Mouse (Mus musculus) forebrain, embryonic 10.5 days (tissue): Measurements from ENCODE around the gene Ak5. TPM values are rescaled to one million over a fixed set of nuclear protein-coding genes. Genes with fewer than 3 reads are reported as not detected.

Experiments
- DNase-seq: peaks from one replicate; pipeline ENCODE4 v3.0.0-alpha.2; 2017; ENCODE audit warnings: low spot score; ENCODE audit errors: extremely low spot score
- H3K27ac ChIP-seq: fragments of 300-500 bp; sonication (generic); 2 replicates; pipeline ENCODE4 v1.5.1; 2016; ENCODE audit warnings: mild to moderate bottlenecking
- H3K27me3 ChIP-seq: fragments of 300-500 bp; sonication (generic); 2 replicates; pipeline ENCODE4 v1.6.1; 2016; ENCODE audit warnings: mild to moderate bottlenecking; ENCODE audit not compliant: poor library complexity, severe bottlenecking
- H3K36me3 ChIP-seq: fragments of 300-500 bp; sonication (generic); replicated peaks from 2 replicates; pipeline ENCODE4 v1.6.1; 2016; ENCODE audit warnings: mild to moderate bottlenecking, moderate library complexity
- H3K4me1 ChIP-seq: fragments of 300-500 bp; sonication (generic); 2 replicates; pipeline ENCODE4 v1.6.1; 2016
- H3K4me3 ChIP-seq: fragments of 300-500 bp; sonication (generic); 2 replicates; pipeline ENCODE4 v1.5.1; 2016; ENCODE audit warnings: mild to moderate bottlenecking, moderate library complexity
- H3K9me3 ChIP-seq: fragments of 300-500 bp; sonication (generic); 2 replicates; pipeline ENCODE4 v1.6.1; 2016; ENCODE audit warnings: mild to moderate bottlenecking, moderate library complexity
- WGBS: fragments of 180-500 bp; shearing (Covaris S2); methylation state at CpG from one replicate; pipeline ENCODE4 v1.1.7; 2016; 5-methylcytosine and 5-hydroxymethylcytosine counted together
- polyA plus RNA-seq: library from polyadenylated mRNA; unstranded; fragments of >200 nt; fragmentation: Nextera tagmentation; extraction: Ambion mirVana; gene quantifications from 2 replicates; pipeline ENCODE4 v1.2.1, GENCODE M21; 2016

Gene Ak5
- polyA plus RNA-seq, 1 experiment from 2014 or later, result 0.41 TPM

DNA sequence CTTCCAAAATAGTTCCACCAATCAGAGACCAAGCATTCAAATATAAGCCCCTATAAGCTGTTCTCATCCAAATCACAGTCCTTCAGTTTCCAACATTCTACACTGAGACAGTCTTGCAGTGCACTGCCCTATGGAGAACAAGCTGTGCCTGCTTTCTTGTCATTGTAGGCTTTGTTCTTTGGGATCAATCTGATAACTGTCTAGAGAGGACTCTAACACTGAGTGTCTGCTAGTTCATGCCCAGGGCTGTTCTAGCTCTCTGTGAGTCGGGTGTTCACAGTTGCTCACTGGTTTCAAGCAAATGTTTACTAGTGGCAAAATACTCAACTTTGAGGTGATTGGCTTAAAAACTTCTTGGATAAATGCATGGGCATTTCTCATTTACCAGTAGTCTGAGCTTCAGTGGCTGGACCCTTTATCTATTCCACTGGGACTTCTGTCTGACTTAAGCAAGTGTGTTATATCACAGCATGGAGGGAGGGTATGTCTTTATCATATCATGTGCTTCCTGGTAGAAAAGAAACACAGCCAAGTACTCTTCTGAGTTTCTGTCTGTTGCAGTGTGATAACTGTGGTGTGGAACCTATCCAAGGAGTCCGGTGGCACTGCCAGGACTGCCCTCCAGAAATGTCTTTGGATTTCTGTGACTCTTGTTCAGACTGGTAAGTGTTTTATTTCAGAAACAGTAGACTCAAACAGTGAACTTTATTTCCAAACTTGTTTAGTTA, 210.7 kb downstream of the Ak5 start:
- DNase-seq, result no peak
- H3K36me3 ChIP-seq, result peaks cover 91% of the 10 kb centered on the region
- no peak overlapping the region for H3K4me3 ChIP-seq
- H3K27me3 ChIP-seq, result no peaks in the 10 kb centered on the region
- WGBS, result 90% methylated on average over 2 of the region's 2 CpGs
- H3K9me3 ChIP-seq, result no peaks in the 10 kb centered on the region
- H3K4me1 ChIP-seq, result peaks cover 6% of the 10 kb centered on the region; the same call in 1 of the 2 replicates
- no peak overlapping the region for H3K27ac ChIP-seq

DNA sequence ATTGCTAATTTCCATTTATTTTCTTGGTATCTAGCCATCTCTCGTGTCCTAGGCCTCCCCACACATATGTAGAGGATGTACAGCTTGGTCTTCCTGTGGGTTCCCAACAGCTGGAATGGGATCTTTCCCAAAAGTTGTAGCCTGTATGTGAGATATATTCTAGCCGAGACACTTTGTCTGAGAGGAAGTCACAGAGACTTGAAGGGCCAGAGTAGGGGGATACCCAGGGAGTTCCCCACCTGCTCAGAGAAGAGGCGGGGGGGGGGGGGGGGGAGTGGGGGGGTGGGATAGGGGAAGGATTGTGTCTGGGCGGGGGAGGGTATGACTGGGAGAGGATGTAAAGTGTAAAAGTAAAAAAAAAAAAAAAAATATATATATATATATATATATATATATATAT, 215.0 kb downstream of the Ak5 start:
- Histone ChIP-seq H3K27ac (no peak overlapping the region), H3K36me3 (peaks cover 95% of the 10 kb centered on the region), H3K4me1 (no peaks in the 10 kb centered on the region), H3K9me3 (no peaks in the 10 kb centered on the region), H3K4me3 (no peak overlapping the region), H3K27me3 (no peaks in the 10 kb centered on the region)
- 86% methylated on average over 3 of the region's 4 CpGs for WGBS
- DNase-seq, result no peak

DNA sequence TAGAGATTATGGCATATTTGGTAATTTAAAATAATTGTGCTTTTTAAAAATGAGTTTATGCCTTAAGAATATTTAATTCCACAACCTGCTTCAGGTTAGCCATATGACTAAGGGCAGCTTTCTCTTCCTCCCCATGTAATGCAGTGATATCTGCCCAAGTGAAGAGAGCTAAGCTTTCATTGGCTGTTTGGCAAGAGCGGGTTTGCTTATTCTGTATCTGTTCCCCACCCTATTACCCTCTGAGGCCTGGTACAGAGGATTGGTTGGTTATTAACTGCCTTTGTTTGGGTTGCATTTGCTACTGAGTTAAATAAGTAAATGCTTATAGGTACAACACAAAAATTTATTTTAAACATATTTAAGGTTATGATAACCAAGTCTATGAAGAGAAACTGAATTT, 221.2 kb downstream of the Ak5 start:
- Histone ChIP-seq H3K27ac (no peak overlapping the region), H3K36me3 (peaks cover 38% of the 10 kb centered on the region), H3K9me3 (no peaks in the 10 kb centered on the region), H3K4me1 (no peaks in the 10 kb centered on the region), H3K4me3 (no peak overlapping the region), H3K27me3 (no peaks in the 10 kb centered on the region)
- 97% methylated on average over 1 of the region's 1 CpGs for WGBS
- no peak for DNase-seq

DNA sequence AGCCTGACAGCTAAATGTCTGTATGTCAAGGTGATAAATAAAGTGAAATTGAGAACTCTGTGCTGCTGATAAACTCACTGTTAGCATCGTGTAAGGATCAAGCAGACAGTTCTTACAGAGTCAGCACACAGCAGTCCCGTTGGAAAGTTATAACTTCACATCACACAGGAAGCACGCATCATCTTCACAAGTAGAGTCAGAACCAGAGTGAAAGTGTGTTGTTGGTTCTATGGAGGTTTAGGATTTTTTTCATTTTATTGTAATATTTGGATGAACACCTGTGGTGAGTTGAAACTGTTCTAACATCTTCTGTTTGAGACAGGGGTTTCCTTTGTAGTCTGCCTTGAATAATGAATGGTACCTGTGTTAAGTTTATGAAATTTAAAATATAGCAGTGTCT, 224.0 kb downstream of the Ak5 start:
- H3K27me3 ChIP-seq, result no peaks in the 10 kb centered on the region
- no peaks in the 10 kb centered on the region for H3K4me1 ChIP-seq
- no peaks in the 10 kb centered on the region for H3K9me3 ChIP-seq
- 92% methylated on average over 3 of the region's 3 CpGs for WGBS
- H3K27ac ChIP-seq, result no peak overlapping the region
- no peak overlapping the region for H3K4me3 ChIP-seq
- no peak for DNase-seq
- H3K36me3 ChIP-seq, result peaks cover 9% of the 10 kb centered on the region

DNA sequence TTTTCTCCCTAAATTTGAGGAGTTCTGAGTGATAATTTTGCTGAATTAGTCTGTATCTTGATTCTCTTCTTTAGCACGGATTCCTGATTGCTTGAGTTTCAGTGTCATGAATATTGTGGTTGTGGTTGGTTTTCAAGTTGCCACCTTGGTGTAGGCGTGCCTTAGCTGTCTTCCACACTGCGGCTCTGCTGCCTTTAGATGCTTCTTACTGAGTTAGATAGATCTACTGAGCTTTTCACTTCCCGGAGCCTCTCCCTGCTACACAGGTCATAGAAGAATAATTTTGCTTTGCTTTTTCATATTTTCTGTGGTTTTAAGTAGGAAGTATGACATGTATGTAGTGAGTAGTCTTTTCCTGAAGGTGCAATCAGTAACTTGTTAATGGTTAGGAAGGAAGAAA, 225.4 kb downstream of the Ak5 start:
- Histone ChIP-seq H3K4me3 (no peak overlapping the region), H3K4me1 (no peaks in the 10 kb centered on the region), H3K27ac (no peak overlapping the region), H3K27me3 (no peaks in the 10 kb centered on the region), H3K36me3 (peaks cover 13% of the 10 kb centered on the region), H3K9me3 (no peaks in the 10 kb centered on the region)
- 92% methylated on average over 4 of the region's 4 CpGs for WGBS
- no peak for DNase-seq

DNA sequence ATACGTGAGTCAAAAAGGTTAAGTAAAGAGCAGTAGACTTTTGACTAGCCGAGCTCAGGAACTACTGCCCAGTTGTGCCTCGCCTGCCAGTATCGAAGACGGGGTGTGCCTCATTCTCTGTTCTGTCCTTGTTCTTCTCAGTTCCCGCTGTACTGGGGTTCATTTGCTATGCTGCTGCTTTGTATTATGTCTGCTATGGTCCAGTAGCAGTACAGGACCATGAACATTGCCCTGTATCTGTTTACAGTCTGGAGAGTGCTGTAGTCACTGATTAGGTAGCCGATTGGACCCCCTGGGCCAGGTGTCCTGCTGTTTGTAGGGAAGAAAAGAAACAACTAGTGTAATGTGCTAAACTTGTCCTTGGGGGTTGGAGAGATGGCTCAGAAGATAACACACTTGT, 230.1 kb downstream of the Ak5 start:
- Histone ChIP-seq H3K27me3 (no peaks in the 10 kb centered on the region), H3K4me3 (no peak overlapping the region), H3K36me3 (peaks cover 46% of the 10 kb centered on the region), H3K4me1 (no peaks in the 10 kb centered on the region), H3K27ac (no peak overlapping the region), H3K9me3 (no peaks in the 10 kb centered on the region)
- no peak for DNase-seq
- 98% methylated on average over 7 of the region's 7 CpGs for WGBS

DNA sequence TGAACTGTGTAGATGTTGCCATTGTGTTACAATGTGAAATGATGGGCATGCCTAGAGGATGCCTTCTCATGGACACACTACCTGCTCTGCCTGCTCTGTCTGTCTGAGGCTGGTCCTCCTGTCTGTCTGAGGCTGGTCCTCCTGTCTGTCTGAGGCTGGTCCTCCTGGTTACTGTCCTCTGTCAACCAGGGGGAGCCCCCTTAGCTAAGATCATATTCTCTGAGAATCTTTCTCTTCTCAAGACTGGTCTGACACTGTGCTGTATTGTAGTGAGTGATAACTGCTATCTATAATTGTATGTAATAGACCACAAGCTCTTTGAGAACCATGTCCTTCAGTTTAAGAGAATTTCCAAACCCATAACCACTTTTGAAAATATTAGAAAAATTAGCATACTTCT, 232.6 kb downstream of the Ak5 start:
- no peaks in the 10 kb centered on the region for H3K4me1 ChIP-seq
- no peak overlapping the region for H3K4me3 ChIP-seq
- H3K27me3 ChIP-seq, result no peaks in the 10 kb centered on the region
- no peak for DNase-seq
- no peak overlapping the region for H3K27ac ChIP-seq
- peaks cover 61% of the 10 kb centered on the region for H3K36me3 ChIP-seq
- no peaks in the 10 kb centered on the region for H3K9me3 ChIP-seq

DNA sequence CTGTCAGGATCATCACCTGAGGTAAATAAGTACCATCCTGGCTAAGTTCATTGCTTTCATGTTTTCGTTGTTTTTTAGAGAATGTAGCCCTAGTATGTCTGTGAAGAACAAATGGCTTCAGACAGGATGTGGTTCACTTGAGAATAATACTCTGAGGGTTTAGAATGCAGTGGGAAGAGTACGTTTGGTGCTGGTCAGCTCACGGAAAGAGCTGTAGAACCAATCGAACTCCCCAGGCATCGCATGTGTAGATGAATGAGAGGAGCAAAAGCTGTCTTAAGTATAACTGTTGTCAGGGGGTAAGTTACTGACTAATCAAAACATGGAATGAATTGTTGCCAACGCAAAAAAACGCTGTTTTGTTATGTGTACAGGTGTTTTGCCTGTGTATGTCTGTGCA, 235.5 kb downstream of the Ak5 start:
- peaks cover 71% of the 10 kb centered on the region for H3K36me3 ChIP-seq
- WGBS, result 95% methylated on average over 7 of the region's 7 CpGs

DNA sequence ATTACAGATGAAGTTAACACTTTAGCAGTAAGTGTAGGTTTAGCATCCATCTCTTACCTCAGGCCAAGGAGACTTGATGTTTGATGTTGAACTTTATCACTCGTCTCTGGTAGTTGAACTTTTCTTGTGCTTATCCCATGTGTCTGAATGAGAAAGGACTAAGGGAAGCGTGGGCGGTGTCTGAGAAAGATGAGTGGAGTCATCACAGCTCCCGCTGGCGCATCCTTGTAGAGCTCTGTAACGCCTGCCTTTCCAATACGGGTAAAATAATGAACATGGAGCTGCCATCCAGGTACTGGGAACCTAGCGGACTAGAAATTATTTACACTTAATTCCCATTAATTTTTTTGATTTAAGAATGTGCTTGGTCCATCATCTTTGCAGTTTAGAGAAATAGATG, 239.2 kb downstream of the Ak5 start:
- Histone ChIP-seq H3K9me3 (no peaks in the 10 kb centered on the region), H3K27ac (no peak overlapping the region), H3K4me3 (no peak overlapping the region), H3K27me3 (no peaks in the 10 kb centered on the region), H3K36me3 (peaks cover 65% of the 10 kb centered on the region), H3K4me1 (no peaks in the 10 kb centered on the region)
- 94% methylated on average over 8 of the region's 8 CpGs for WGBS
- peak; percentile 6 for DNase-seq

More for the DNA sequence above, 235.5 kb downstream of the Ak5 start:
- H3K4me3 ChIP-seq, result no peak overlapping the region
- no peak overlapping the region for H3K27ac ChIP-seq
- no peaks in the 10 kb centered on the region for H3K27me3 ChIP-seq
- peak; percentile 5 for DNase-seq
- no peaks in the 10 kb centered on the region for H3K4me1 ChIP-seq
- no peaks in the 10 kb centered on the region for H3K9me3 ChIP-seq

Other genes starting within 250 kb of the Ak5 start
- gene Pigk, start 45.7 kb upstream of the Ak5 start, polyA plus RNA-seq, result 31.9 and 38.4 TPM in 2 replicates